Mouse (Mus musculus): ENCODE measurements around the gene Trim54.

DNA sequence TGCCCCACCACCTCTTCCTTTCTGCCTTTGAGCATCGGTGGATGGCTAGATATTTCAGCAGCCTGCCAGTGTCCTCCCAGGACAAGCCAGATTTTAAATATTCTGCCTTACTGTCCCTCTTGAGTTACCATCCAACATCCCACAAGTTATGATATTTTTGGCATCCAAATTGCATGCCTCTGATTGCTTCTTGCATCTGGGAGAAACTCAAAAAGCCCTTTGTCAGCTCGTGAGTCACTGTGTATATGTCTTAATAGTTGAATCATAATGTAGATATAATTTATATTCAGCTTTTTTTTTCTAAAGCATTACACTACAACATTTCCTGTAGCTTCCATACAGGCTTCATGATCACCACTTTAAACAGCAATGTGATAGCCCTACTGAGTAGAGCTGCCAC, 29.4 kb upstream of the Trim54 start:
- no peak for TF ChIP-seq CTCF (IDR thresholded peaks at IDR 0.05; ENCODE audit: low read depth, low read length)
- TF ChIP-seq GATA1 (IDR thresholded peaks at IDR 0.05; ENCODE audit: borderline replicate concordance, low read length): no peak
